Mouse (Mus musculus): ENCODE data around the gene Lpar1. TPM values are rescaled to one million over a fixed set of nuclear protein-coding genes. Genes with fewer than 3 reads are reported as not detected.

Gene Lpar1
- polyA plus RNA-seq (2012; rRNA removed), result 32.8 and 51.6 TPM in 2 replicates

DNA sequence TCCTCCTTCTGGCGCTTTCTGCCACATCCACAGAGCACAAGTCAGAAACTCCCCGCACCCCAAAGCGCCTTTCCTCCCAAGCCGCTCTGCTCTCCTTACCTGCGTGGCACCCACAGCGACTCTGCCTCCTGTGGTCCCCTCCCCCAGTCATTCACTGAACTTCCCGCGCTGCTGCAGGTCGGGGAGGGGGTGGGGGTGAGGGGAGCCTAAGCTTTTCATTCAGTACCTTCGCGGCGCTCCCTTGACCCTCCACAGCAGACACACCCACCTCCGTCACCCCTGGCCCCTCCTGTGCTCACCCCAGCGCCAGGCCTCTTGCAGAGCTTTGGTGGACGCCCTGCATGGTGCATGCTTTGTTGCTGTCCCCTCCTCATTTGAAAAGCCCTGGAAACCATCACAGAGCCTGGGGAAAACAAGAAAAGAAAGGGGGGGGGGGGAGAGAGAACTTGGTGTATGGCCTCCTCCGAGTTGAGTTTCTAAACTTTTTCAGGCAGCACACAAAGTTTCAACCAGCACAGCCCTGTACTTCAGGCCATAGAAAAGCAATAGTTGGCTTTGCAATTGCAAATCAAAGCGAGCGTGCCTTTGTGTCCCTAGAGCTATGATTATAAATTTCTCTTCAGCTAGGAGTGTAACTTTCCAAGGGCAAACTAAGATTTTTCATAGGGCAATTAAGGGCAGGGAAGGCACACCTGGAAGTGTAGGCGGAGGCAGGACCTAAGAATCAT lies at the start of gene Lpar1:
Gene Lpar1 (minus strand): TSS at position 268 of the 728 bp plus-strand sequence.
- DNase-seq (ENCODE audit: low read depth, low spot score), result no peak
- WGBS, result 7% methylated on average over 19 of the region's 19 CpGs

DNA sequence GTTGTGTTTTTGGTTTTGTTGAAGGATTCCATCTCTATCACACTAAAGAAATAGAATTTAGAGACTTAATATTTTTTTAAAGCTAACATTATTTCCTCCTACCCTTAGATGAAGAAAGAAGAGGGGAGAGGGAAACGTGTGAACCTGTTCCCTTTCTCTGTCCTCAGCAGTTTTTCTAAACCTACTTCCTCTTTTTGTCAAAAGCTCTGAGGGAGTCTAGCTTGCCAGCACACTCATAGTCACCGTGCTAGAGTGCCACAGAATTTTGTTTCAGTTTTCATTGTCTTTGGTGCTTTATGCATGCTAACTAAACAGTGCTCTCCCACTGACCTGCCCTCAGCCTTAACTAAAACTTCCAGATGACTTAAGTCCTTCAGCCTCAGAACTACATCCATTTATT lies 32.2 kb upstream of the Lpar1 start:
- no peak for DNase-seq (ENCODE audit: low read depth, low spot score)
- 20% methylated on average over 2 of the region's 2 CpGs for WGBS

DNA sequence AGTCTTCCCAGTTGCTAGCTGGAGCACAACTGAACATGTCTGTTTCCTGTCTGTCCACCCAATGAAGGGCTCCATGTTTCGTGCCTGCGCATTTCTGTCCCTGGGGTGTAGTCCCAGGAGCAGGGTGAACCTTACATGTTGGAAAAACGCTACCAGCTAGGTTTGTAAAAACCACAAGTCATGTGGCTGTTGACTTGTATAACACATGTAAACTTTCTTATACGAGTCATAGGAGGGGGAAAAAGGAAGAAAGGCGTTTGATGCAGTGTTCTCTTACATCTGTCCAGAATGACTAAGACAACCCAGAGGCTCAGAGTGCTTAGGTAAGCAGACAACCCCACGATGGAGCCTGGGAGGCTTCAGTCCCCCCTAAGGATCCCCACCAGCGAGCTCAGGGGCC lies 27.5 kb upstream of the Lpar1 start:
- 70% methylated on average over 7 of the region's 7 CpGs for WGBS

DNA sequence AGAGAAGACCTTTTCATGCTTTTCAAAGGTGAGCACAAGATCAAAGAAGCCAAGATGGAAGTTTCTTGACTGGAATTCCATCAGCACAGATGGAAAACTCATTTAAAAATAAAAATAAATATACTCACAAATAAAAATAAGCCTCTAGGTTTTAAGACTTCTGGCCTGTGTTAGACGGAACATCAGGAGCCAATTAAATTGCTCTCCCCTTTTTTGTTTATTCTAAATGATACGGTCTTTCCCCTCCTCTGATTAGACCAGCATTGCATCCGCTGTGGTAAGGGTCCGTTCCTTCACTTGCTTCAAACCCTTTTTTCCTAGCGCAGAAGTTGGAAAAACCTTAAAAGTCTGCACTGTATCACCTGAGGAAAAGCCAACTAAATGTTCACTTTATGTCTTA lies 26.8 kb upstream of the Lpar1 start:
- DNase-seq (ENCODE audit: low read depth, low spot score), result no peak
- 85% methylated on average over 5 of the region's 5 CpGs for WGBS

More for the DNA sequence above, 27.5 kb upstream of the Lpar1 start:
- DNase-seq (ENCODE audit: low read depth, low spot score), result no peak

DNA sequence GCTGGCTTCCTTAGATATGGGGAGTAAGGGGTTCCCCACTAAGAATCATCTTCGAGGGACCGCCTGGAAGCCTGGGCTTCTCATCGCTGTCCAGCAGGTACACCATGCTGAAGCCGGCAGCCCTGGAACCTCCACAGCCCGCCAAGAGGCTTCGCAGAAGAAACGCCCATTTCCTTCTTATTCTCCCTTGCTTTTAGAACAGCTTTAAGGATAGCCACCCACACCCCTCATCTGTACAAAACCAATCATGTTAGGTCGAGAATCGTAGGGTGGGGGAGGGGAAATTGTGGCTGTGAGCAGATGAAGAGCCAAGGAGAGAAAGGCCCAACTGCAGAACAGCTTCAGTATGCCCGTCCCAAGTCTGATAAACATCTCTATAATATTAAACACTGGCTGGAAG lies 26.4 kb upstream of the Lpar1 start:
- no peak for DNase-seq (ENCODE audit: low read depth, low spot score)
- WGBS, result 72% methylated on average over 10 of the region's 10 CpGs

DNA sequence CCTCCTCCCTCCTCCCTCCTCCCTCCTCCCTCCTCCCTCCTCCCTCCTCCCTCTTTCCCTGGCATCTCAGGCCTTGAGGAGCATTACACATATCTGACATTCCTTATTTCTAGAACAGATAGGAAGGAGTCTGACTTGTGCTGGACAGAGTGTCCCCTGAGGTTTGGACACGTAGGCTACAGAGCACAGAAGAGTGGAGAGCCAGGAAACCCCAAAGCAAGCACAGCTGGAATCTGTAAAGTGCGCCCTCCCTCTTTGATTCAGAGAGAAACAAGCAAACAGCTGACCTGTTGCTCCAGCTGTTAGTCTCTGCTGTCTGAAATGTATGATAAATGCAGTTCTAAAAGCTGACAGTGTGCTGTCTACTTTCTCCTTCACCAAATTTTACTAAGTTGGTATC lies 24.8 kb upstream of the Lpar1 start:
- no peak for DNase-seq (ENCODE audit: low read depth, low spot score)
- 30% methylated on average over 2 of the region's 2 CpGs for WGBS

DNA sequence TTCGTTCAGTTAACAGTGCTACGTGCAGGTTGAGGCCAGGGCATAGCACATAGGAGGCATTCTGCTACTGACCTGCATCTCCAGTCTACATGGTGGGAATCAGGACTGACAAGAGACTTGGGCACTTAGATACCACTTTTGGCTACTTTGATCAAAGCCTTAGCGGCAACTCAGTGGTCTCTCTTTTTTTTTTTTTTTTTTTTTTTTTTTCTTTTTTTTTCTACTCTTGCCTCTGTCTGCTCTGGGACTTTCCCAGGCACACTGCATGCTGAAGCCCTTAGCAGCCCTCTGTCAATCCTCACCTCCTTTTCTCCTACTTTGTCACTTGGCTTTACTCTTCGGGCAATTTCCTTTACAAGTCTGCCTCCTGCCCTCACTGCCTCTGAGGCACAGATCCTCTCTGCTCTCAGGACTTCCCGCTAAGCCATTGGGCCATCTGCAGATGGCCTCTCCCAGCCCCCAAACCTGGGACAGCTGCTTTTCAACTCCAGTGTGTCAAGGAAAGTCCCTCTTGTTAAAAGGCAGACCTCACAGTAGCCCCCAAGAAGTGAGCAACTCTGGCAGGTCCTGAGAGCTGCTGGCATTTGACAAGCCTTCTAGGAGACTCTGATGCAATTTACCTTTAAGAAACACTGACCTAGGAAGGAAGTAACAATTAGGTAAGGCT lies 23.8 kb upstream of the Lpar1 start:
- no peak for DNase-seq (ENCODE audit: low read depth, low spot score)
- WGBS, result 65% methylated on average over 5 of the region's 5 CpGs

DNA sequence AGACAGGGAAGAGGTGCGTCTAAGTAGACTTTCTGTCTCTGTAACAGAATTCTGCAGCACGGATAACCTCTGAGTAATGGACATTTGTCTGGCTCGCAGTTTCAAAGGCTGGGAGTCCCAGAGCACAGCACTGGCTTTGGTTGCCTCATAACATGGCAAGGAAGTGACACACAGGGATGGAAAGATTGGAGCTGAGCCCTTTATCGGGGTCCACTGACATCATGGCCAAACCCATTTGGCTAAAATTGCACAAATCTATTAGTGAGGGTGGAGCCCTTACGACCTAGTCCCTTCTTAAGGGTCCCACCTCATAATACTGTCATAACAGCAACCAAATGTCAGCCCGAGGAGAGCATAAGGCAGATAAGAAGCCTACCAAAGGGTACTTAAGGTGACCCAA lies 22.1 kb upstream of the Lpar1 start:
- WGBS, result 80% methylated on average over 6 of the region's 6 CpGs
- no peak for DNase-seq (ENCODE audit: low read depth, low spot score)

DNA sequence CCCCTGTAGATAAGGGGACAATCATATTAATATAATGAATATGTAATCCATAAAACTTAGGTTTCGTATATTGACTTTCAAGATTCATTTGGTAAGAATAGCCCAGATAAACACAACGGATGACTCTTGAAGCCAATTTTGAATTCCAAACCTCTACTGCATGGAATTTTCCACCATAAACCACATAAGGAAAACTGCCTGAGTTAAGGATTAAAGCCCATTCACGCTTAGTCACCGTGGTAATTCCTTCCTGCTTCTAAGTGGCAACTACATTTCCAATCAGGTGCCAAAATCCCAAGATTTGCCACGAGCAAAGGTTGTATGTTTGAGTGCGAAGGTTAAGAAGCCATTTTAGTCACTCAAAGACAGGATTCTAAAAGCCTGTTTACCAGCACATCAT lies 20.3 kb upstream of the Lpar1 start:
- WGBS, result 40% methylated on average over 6 of the region's 6 CpGs
- no peak for DNase-seq (ENCODE audit: low read depth, low spot score)

DNA sequence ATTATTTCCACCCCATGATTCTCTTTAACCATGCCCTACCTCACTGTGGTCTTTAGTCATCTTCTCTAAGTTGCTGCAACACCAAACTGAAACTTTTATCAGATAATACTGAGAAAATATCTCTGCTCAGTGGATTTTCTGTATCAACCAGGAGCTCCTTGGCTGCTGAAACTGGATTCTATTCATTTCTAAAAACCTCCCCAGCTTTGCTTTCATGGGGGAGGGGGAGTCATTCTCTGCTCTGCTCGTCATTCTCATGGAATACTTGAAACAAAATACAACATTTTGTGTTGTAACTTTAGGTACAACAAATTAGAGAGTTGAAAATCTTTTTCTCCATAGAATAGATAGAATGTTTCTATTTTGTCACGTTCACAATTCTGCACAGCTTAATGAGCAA lies 18.7 kb upstream of the Lpar1 start:
- WGBS, result 87% methylated on average over 2 of the region's 2 CpGs
- DNase-seq (ENCODE audit: low read depth, low spot score), result no peak

DNA sequence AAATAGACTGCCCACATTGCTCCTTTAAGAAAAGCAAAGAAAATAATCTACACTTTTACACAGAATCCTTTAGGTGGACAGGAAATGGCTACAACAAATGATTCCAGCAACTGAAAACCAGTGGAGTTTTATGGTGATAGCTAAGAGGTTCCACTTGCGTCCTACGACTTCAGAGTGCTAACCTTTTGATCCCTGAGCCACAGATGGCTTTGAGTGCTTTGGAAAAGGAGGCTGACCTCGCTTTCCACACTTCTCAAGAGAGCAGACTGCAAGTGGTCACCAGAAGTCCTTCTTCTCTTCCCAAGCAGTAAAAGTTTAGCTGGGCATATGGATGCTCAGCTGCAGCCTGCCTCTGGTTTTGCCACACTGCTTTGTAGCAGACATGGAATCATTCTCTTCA lies 18.0 kb upstream of the Lpar1 start:
- no peak for DNase-seq (ENCODE audit: low read depth, low spot score)
- 63% methylated on average over 3 of the region's 3 CpGs for WGBS

DNA sequence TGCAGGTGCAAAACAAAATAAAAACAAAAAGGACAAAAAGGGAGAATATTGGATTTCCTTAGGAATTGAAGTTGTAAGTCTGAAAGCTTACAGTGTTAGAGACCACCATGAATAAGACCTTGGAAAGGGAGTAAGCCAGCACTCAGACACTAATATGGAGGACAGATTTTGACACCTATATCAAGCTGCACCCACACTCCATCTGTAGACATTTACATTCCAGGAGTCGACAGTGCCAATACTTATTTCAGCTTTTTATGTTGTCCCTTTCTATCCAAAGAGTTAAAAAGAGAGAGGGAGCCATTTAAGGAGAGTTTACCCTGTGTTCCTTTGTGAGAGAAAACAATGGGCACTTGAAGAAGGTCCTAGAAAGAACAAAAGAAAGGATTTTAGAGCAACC lies 17.5 kb upstream of the Lpar1 start:
- DNase-seq (ENCODE audit: low read depth, low spot score), result no peak
- WGBS, result 57% methylated on average over 1 of the region's 1 CpGs

DNA sequence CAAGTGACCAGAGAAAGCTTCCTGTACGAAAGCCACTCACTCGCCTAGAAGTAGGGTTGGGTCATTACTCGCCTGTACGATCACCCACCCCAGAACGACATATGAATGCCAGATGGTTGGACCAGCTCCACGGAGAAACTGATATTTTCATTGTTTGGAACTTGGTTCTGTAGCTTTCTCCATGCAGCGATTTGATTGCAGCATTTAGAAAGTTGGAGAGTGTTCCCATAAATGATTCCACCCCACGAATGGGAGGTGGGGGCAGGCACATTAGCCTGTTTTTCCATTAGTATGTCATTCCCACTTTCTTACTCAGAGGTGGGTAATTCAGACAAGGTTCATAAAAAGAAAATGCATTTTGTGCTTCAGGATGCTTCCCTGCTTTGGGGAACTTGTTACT lies 14.8 kb upstream of the Lpar1 start:
- no peak for DNase-seq (ENCODE audit: low read depth, low spot score)
- WGBS, result 72% methylated on average over 8 of the region's 8 CpGs

DNA sequence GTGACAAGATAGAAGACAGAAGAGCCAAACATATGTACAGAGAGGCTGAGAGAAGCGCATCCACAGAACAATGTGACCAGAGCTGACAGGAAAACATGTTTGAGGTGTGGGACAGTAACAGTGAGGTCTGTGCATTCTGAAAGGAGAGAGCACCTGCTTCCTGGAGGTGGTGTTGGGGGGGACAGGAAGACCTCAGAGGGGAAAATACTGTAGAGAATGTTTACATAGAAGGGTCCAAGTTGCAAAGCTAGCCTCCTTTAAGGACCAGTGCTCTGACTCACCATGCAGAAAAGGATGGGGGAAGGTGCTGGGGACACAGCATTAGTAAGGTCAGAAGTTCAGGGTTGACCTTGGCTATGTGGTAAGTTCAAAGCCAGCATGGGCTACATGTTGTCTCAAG lies 9.1 kb upstream of the Lpar1 start:
- 90% methylated on average over 1 of the region's 1 CpGs for WGBS
- DNase-seq (ENCODE audit: low read depth, low spot score), result no peak

DNA sequence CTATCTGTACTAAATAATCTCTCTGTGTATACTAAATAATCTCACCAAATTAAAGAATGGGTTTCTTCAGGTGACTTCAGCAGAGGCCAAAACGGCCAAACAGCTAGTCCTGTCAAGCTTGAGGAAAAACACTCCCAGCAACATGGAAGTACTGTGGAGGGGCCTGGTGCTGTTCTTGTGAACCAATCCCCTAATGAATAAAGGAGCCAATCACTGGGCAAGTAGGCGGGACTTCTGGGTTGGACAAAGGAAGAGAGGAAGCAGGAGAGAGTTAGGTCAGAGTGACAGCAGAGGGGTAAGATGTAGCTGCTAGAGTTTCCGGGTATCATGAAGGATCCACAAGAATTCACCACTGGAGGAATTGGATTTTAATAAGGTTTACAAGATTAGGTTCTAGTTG lies 3.3 kb upstream of the Lpar1 start:
- 86% methylated on average over 3 of the region's 3 CpGs for WGBS
- DNase-seq (ENCODE audit: low read depth, low spot score), result no peak

DNA sequence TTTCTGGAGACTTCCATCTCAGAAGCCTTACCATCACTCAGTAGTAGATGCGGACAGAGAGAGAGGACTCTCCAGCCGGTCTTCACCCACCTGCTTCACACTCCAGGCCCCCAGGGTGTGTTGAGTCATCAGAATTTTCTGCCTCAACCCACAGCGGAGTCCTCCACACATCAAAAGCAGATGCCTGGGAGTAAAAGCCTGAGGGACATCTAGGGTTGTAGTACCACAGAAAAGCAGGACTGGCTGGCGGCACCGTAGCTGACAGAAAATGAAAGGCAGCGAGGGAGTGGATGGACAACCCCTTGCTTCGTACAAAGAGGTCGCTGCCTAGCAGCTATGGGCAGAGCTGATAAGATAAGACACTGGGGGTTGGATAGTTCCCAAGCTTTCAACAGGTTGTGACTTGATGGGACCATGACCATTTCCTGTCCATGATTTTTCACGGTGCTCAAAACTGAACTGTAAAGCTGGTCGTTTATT lies 701 bp upstream of the Lpar1 start:
- WGBS, result 33% methylated on average over 10 of the region's 10 CpGs

DNA sequence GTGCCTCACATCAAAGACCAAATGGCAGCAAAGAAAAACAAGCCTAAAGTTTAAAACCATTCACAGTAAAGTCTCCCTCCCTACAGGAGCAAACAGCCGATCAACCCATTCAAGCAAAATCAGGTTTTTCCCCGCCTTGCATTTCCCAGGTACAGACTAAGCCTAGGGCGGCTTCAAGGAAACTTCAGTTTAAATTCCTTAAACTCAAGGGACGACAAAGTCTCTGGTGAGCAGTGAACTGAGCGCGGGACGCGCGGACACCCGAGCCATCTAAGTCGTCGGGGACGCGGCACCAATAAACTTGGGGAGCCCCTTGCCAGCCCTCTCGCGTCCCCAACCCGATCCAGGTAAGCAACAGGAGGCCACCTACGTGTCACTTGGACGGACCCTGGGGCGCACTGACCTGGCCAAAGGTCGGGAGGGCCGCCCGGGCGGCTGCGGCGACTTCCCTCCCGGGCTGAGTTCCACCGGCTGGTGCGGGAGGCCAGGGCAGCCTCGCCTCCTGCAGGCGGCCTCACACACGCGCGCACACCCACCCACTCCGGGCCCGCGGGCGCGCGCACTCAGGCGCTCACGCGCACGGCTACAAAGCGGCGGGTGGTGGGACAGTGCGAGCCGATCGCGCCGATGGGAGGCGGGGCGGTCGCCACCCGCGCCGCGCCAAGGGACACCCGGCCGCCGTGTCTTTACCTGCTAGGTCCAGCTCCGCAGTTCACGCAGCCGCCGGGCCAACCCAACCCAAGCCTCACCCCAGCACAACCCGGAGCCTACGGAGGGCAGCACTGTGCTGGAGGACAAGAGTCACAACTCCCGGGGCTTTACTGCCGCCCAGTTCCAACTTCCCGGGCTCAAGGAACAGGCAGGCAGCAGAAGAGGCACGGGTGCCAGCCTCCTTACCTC lies 717 bp downstream of the Lpar1 start:
- WGBS, result under 1% methylated on average over 71 of the region's 71 CpGs
- no peak for DNase-seq (ENCODE audit: low read depth, low spot score)

More for the DNA sequence above, 701 bp upstream of the Lpar1 start:
- no peak for DNase-seq (ENCODE audit: low read depth, low spot score)

DNA sequence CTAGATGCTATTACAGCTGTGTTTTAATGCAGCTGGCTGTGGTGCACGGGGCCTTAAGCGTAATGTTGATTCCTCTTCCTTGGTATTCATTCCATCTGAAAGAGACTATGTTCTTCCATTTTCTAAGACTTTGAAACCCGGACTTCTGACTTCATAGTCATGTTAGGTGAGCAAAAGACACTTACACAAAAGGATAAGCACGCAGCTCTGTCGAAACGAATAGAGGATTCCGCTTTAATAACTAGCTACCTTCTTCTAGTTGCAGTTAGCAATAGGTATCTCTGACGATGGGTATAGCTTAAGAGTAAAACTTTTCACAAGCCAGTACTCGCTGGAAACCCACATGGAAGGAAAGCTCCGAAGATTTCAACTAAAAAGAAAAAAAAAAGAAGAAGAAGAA lies 1.5 kb downstream of the Lpar1 start:
- 6% methylated on average over 10 of the region's 10 CpGs for WGBS
- DNase-seq (ENCODE audit: low read depth, low spot score), result no peak

DNA sequence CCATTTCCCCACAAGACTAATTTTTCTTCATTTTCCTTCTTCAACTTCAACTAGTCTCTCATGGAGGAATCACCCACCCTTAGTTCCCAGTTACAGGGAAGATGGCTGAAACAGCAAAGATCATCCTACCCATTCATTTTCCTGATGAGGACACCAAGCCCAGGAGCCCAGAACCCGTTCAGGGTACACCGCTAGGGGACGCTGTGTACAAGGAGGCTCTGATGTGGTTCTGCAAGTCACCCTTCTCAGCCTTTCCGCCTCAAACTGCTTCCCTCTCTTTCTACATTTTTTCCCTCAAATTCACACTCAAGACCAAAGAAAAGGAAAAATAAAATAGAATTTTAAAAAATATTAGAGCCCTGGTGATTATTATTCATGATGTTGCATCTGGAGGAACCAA lies 1.9 kb downstream of the Lpar1 start:
- 5% methylated on average over 4 of the region's 4 CpGs for WGBS
- peak; percentile 86 for DNase-seq (ENCODE audit: low read depth, low spot score)

DNA sequence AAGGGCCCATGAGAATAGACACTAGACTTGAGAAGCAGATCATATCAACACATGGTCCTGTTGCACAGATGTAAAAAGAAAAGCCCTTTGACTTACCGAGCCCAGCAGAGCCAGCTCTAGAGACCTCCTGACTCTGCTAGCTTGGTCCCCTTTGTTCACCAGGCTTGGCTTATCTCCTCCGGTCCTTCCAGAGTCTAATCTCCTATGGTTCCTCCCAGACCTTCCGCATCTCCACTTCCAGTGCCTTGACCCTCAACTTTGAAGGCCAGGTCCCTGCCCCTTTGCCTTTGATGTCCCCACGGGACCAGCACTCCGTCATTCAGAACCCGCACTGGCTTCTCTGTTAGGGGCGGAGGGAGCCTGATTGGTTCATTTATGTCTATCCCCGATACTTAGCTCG lies 6.0 kb downstream of the Lpar1 start:
- WGBS, result 85% methylated on average over 9 of the region's 9 CpGs
- DNase-seq (ENCODE audit: low read depth, low spot score), result no peak

DNA sequence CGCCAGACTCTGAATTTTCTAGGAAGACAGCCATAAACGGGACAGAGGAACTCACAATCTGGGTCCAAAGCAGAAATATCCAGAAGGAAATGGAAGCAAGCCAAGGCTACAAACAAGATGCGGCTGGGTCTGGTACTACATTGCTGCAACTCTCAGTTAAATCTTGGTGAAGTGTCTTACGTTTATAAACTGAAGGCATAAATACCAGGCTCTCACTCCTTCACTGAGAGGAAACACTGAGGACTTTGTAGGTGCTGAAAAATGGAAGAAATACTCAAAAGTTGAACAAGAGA lies 6.5 kb downstream of the Lpar1 start:
- WGBS, result 13% methylated on average over 4 of the region's 4 CpGs
- DNase-seq (ENCODE audit: low read depth, low spot score), result no peak

Measured in large intestine, adult 2 months (tissue).